Mouse (Mus musculus): ENCODE results near the gene Cyth3. TPM values are rescaled to one million over a fixed set of nuclear protein-coding genes. Genes with fewer than 3 reads are reported as not detected.

Gene Cyth3
- polyA plus RNA-seq, 1 experiment from 2014 or later = 50.9 TPM

- Histone ChIP-seq H3K27ac (ENCODE audit: low read length) (no peak overlapping the region), H3K36me3 (ENCODE audit: control insufficient read depth, insufficient read depth, low read length) (no peaks in the 10 kb centered on the region), H3K4me3 (ENCODE audit: low read depth, low read length) (no peak overlapping the region), H3K9me3 (ENCODE audit: control insufficient read depth, low read depth, low read length) (no peaks in the 10 kb centered on the region), H3K4me1 (ENCODE audit: control insufficient read depth, insufficient read depth, low read length) (peaks cover 44% of the 10 kb centered on the region), H3K4me2 (replicated peaks; ENCODE audit: low read depth, low read length) (no peak overlapping the region), H3K9ac (replicated peaks; ENCODE audit: low read depth, low read length) (no peak overlapping the region), H3K27me3 (ENCODE audit: control insufficient read depth, insufficient read depth, low read length) (no peaks in the 10 kb centered on the region)
- no peak for ATAC-seq (ENCODE audit: insufficient number of reproducible peaks, insufficient read depth, low FRiP score, low read depth)
- 80% methylated on average over 3 of the region's 3 CpGs for WGBS
Measured at GRCm38 (mm10) chr5:143641503-143641902, 19.3 kb downstream of the Cyth3 start.

DNA sequence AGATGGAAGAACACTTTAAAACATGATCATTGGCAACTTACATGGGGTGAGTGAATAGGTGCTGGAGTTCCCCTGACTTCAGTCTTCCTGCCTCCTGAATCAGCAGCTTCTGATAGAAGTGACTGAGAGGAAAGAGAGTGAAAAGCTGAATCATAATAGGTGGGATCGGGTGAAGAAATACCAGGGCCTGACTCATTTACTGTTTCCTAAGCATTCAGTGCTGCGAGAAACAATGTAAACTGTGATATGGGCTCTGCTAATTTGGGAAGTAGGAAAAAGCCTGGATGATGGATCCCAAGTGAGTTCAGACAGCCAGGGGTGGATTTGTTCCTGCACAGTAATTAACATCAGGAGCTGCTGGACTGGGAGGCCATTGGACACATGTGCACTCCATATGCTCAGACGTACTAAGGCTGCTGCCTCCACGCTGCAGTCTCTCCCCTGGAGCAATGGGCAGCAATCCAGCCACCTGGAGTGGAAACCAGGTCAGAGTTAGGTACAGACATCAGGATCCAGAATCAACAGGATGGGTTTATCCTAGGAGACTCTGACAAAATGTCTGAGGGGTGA, 20.1 kb downstream of the Cyth3 start:
- ATAC-seq (ENCODE audit: insufficient number of reproducible peaks, insufficient read depth, low FRiP score, low read depth) = peak; percentile 38; the same call in 1 of the 2 replicates
- WGBS = 38% methylated on average over 4 of the region's 4 CpGs
- peaks cover 42% of the 10 kb centered on the region for H3K4me1 ChIP-seq (ENCODE audit: control insufficient read depth, insufficient read depth, low read length)
- H3K4me2 ChIP-seq (replicated peaks; ENCODE audit: low read depth, low read length) = no peak overlapping the region
- H3K9me3 ChIP-seq (ENCODE audit: control insufficient read depth, low read depth, low read length) = no peaks in the 10 kb centered on the region
- H3K36me3 ChIP-seq (ENCODE audit: control insufficient read depth, insufficient read depth, low read length) = no peaks in the 10 kb centered on the region
- H3K27ac ChIP-seq (ENCODE audit: low read length) = no peak overlapping the region
- no peak overlapping the region for H3K4me3 ChIP-seq (ENCODE audit: low read depth, low read length)
- H3K9ac ChIP-seq (replicated peaks; ENCODE audit: low read depth, low read length) = no peak overlapping the region
- no peaks in the 10 kb centered on the region for H3K27me3 ChIP-seq (ENCODE audit: control insufficient read depth, insufficient read depth, low read length)

- H3K27me3 ChIP-seq (ENCODE audit: control insufficient read depth, insufficient read depth, low read length) = no peaks in the 10 kb centered on the region
- no peak for ATAC-seq (ENCODE audit: insufficient number of reproducible peaks, insufficient read depth, low FRiP score, low read depth)
- no peaks in the 10 kb centered on the region for H3K36me3 ChIP-seq (ENCODE audit: control insufficient read depth, insufficient read depth, low read length)
- H3K9ac ChIP-seq (replicated peaks; ENCODE audit: low read depth, low read length) = no peak overlapping the region
- peaks cover 27% of the 10 kb centered on the region; the same call in 1 of the 2 replicates for H3K4me1 ChIP-seq (ENCODE audit: control insufficient read depth, insufficient read depth, low read length)
- no peak overlapping the region for H3K4me3 ChIP-seq (ENCODE audit: low read depth, low read length)
- 67% methylated on average over 5 of the region's 5 CpGs for WGBS
- H3K4me2 ChIP-seq (replicated peaks; ENCODE audit: low read depth, low read length) = no peak overlapping the region
- no peak overlapping the region for H3K27ac ChIP-seq (ENCODE audit: low read length)
- H3K9me3 ChIP-seq (ENCODE audit: control insufficient read depth, low read depth, low read length) = 0 out of 2 replicates have a peak, but pooled peaks cover 3% of the 10 kb centered on the region
Measured at GRCm38 (mm10) chr5:143645976-143646375, 23.7 kb downstream of the Cyth3 start.

DNA sequence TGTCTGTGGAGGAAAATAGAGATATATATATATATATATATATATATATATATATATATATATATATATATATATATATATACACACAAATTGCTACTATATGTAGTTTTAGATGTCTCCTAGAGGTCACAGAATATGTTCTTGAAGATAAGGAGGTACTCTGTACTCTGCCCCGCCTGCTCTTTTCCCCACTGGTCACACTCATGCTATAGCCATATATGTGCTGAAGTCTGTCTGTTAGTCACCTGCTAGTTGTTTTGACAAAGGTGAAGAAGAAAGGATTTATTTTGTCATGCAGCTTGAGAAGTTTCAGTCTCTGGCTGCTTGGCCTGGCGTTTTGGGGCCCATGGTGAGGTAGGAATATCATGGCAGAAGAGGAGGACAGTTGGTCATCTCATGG, 25.2 kb downstream of the Cyth3 start:
- H3K9me3 ChIP-seq (ENCODE audit: control insufficient read depth, low read depth, low read length) = 0 out of 2 replicates have a peak, but pooled peaks cover 3% of the 10 kb centered on the region
- H3K4me3 ChIP-seq (ENCODE audit: low read depth, low read length) = no peak overlapping the region
- no peak overlapping the region for H3K4me2 ChIP-seq (replicated peaks; ENCODE audit: low read depth, low read length)
- WGBS = 100% methylated on average over 2 of the region's 2 CpGs
- no peaks in the 10 kb centered on the region for H3K36me3 ChIP-seq (ENCODE audit: control insufficient read depth, insufficient read depth, low read length)
- ATAC-seq (ENCODE audit: insufficient number of reproducible peaks, insufficient read depth, low FRiP score, low read depth) = no peak
- H3K4me1 ChIP-seq (ENCODE audit: control insufficient read depth, insufficient read depth, low read length) = peaks cover 23% of the 10 kb centered on the region; the same call in 1 of the 2 replicates
- H3K27me3 ChIP-seq (ENCODE audit: control insufficient read depth, insufficient read depth, low read length) = no peaks in the 10 kb centered on the region
- no peak overlapping the region for H3K9ac ChIP-seq (replicated peaks; ENCODE audit: low read depth, low read length)
- no peak overlapping the region for H3K27ac ChIP-seq (ENCODE audit: low read length)

DNA sequence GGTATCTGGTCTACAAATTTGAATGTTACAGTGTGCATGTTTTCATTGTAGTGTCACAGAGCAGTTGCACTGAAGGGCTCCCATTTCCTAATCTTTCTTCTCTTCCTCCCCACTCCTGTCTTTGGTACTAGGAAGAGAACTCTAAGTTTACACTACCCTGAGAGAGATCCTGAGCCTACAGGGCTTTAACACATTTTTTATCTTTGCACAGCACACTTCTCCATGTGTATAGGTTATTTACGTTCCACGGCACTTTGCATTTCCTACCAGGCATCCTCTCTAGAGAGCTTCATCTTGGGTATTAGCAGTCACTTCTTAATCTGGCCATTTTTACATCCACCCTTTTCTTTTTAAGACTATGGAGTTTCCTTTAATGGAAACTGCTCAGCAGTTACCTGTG, 25.8 kb downstream of the Cyth3 start:
- Histone ChIP-seq H3K36me3 (ENCODE audit: control insufficient read depth, insufficient read depth, low read length) (no peaks in the 10 kb centered on the region), H3K27ac (ENCODE audit: low read length) (no peak overlapping the region)
- WGBS = 69% methylated on average over 2 of the region's 2 CpGs

DNA sequence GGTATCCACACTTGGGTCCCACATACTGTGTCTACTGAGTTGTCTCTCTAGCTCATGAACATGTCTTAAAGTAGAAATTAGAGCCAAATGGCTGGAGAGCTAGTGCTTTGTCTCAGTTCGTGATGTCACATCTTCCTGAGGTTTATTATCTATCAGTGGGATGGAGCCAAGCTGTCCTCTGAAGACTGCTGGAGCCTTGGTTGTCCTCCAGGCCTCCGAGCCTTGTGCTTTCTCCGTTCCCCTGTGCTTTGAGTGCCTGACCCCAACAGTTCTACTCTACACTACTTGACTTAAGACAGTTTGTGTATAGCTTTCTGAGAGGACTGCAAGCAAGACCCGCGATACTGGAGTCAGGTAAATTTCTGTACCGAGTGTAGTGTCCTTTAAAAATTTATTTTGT, 26.9 kb downstream of the Cyth3 start:
- Histone ChIP-seq H3K4me2 (replicated peaks; ENCODE audit: low read depth, low read length) (no peak overlapping the region), H3K27ac (ENCODE audit: low read length) (no peak overlapping the region), H3K4me3 (ENCODE audit: low read depth, low read length) (no peak overlapping the region), H3K9ac (replicated peaks; ENCODE audit: low read depth, low read length) (no peak overlapping the region), H3K9me3 (ENCODE audit: control insufficient read depth, low read depth, low read length) (0 out of 2 replicates have a peak, but pooled peaks cover 3% of the 10 kb centered on the region), H3K4me1 (ENCODE audit: control insufficient read depth, insufficient read depth, low read length) (peaks cover 19% of the 10 kb centered on the region), H3K36me3 (ENCODE audit: control insufficient read depth, insufficient read depth, low read length) (no peaks in the 10 kb centered on the region), H3K27me3 (ENCODE audit: control insufficient read depth, insufficient read depth, low read length) (no peaks in the 10 kb centered on the region)
- WGBS = 94% methylated on average over 6 of the region's 6 CpGs
- no peak for ATAC-seq (ENCODE audit: insufficient number of reproducible peaks, insufficient read depth, low FRiP score, low read depth)

More for the DNA sequence above, 25.8 kb downstream of the Cyth3 start:
- Histone ChIP-seq H3K9me3 (ENCODE audit: control insufficient read depth, low read depth, low read length) (0 out of 2 replicates have a peak, but pooled peaks cover 3% of the 10 kb centered on the region), H3K9ac (replicated peaks; ENCODE audit: low read depth, low read length) (no peak overlapping the region), H3K27me3 (ENCODE audit: control insufficient read depth, insufficient read depth, low read length) (no peaks in the 10 kb centered on the region), H3K4me1 (ENCODE audit: control insufficient read depth, insufficient read depth, low read length) (peaks cover 24% of the 10 kb centered on the region; the same call in 1 of the 2 replicates), H3K4me3 (ENCODE audit: low read depth, low read length) (no peak overlapping the region), H3K4me2 (replicated peaks; ENCODE audit: low read depth, low read length) (no peak overlapping the region)
- no peak for ATAC-seq (ENCODE audit: insufficient number of reproducible peaks, insufficient read depth, low FRiP score, low read depth)

GRCm38 (mm10) chr5:143651855-143652631, 29.8 kb downstream of the Cyth3 start:
- Histone ChIP-seq H3K9me3 (ENCODE audit: control insufficient read depth, low read depth, low read length) (0 out of 2 replicates have a peak, but pooled peaks cover 3% of the 10 kb centered on the region), H3K27ac (ENCODE audit: low read length) (no peak overlapping the region), H3K4me3 (ENCODE audit: low read depth, low read length) (no peak overlapping the region), H3K4me1 (ENCODE audit: control insufficient read depth, insufficient read depth, low read length) (peaks cover 38% of the 10 kb centered on the region), H3K4me2 (replicated peaks; ENCODE audit: low read depth, low read length) (no peak overlapping the region), H3K9ac (replicated peaks; ENCODE audit: low read depth, low read length) (no peak overlapping the region), H3K27me3 (ENCODE audit: control insufficient read depth, insufficient read depth, low read length) (no peaks in the 10 kb centered on the region), H3K36me3 (ENCODE audit: control insufficient read depth, insufficient read depth, low read length) (no peaks in the 10 kb centered on the region)
- 77% methylated on average over 8 of the region's 8 CpGs for WGBS
- ATAC-seq (ENCODE audit: insufficient number of reproducible peaks, insufficient read depth, low FRiP score, low read depth) = no peak

DNA sequence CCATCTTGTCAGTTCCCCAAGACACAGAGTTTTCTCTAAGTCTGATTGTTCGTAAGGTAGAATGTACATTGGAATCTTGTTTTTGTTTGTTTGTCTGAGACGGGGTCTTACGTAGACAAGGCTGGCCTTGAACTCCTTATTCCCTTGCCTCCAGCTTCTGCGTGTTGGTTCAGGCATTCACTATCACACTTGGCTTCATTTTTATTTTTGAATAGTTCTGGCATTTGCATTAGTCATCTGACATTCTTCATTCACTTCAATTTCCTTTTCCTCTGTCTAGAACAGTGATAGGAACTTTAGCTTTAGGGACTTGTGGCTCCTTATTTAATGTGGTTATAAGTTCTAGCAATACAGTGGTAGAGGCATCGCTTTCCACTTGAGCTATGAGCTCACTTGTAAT, 31.2 kb downstream of the Cyth3 start:
- Histone ChIP-seq H3K9me3 (ENCODE audit: control insufficient read depth, low read depth, low read length) (0 out of 2 replicates have a peak, but pooled peaks cover 3% of the 10 kb centered on the region), H3K36me3 (ENCODE audit: control insufficient read depth, insufficient read depth, low read length) (no peaks in the 10 kb centered on the region), H3K9ac (replicated peaks; ENCODE audit: low read depth, low read length) (no peak overlapping the region), H3K4me3 (ENCODE audit: low read depth, low read length) (no peak overlapping the region), H3K27me3 (ENCODE audit: control insufficient read depth, insufficient read depth, low read length) (no peaks in the 10 kb centered on the region), H3K27ac (ENCODE audit: low read length) (peak overlapping the region; percentile 87; the same call in 1 of the 2 replicates), H3K4me1 (ENCODE audit: control insufficient read depth, insufficient read depth, low read length) (peaks cover 50% of the 10 kb centered on the region), H3K4me2 (replicated peaks; ENCODE audit: low read depth, low read length) (no peak overlapping the region)
- WGBS = 91% methylated on average over 5 of the region's 5 CpGs
- ATAC-seq (ENCODE audit: insufficient number of reproducible peaks, insufficient read depth, low FRiP score, low read depth) = no peak
